Mouse (Mus musculus): Measurements from ENCODE around the gene Dab1.

Gene Dab1

GRCm38 (mm10) chr4:104775601-104776000 lies 1156.4 kb downstream of the Dab1 start:
- DNase-seq: no peak

GRCm38 (mm10) chr4:104779460-104779859 lies 1160.3 kb downstream of the Dab1 start:
- no peak for DNase-seq

GRCm38 (mm10) chr4:104781441-104781840 lies 1162.3 kb downstream of the Dab1 start:
- no peak for DNase-seq

GRCm38 (mm10) chr4:104782346-104782745 lies 1163.2 kb downstream of the Dab1 start:
- DNase-seq: no peak

GRCm38 (mm10) chr4:104792111-104792510 lies 1173.0 kb downstream of the Dab1 start:
- DNase-seq: no peak
